Comparison of ENCODE assay signal across 8 mouse cellular contexts in genomic region chr2:49733656-49734008, GRCm38 (mm10). TPM values are rescaled to one million over a fixed set of nuclear protein-coding genes. Genes with fewer than 3 reads are reported as not detected.
DNase-seq lines count a peak whose midpoint lies in the region; ATAC-seq and TF ChIP-seq lines count a peak whose summit lies in the region.

No protein-coding gene starts in this region.

- H3K27me3 ChIP-seq in hindbrain, postnatal 0 days (ENCODE audit: insufficient read depth, low read length) = no peaks in the 10 kb centered on the region
- no peaks in the 10 kb centered on the region for H3K27me3 ChIP-seq in hindbrain, embryonic 12.5 days
- H3K27me3 ChIP-seq in G1E (ENCODE audit: insufficient read depth, low read length) = peaks cover 4% of the 10 kb centered on the region
- no peaks in the 10 kb centered on the region for H3K27me3 ChIP-seq in forebrain, embryonic 16.5 days (replicated peaks; ENCODE audit: control insufficient read depth, insufficient read depth, low read length)
- H3K27me3 ChIP-seq in liver, embryonic 16.5 days (ENCODE audit: control insufficient read depth, insufficient read depth, low read depth, low read length) = no peaks in the 10 kb centered on the region

- H3K4me3 ChIP-seq in hindbrain, postnatal 0 days (ENCODE audit: low read length) = no peak overlapping the region
- no peak overlapping the region for H3K4me3 ChIP-seq in hindbrain, embryonic 12.5 days
- peak overlapping the region; percentile 34; the same call in 1 of the 2 replicates for H3K4me3 ChIP-seq in G1E (ENCODE audit: low read depth, low read length)
- no peak overlapping the region for H3K4me3 ChIP-seq in forebrain, embryonic 16.5 days (replicated peaks; ENCODE audit: low read length)
- H3K4me3 ChIP-seq in liver, embryonic 16.5 days (ENCODE audit: low read depth, low read length) = 0 out of 2 replicates have a peak overlapping the region, but pooled peaks have one; percentile 2

- DNase-seq in hindbrain, postnatal 0 days (ENCODE audit: low spot score) = no peak
- DNase-seq in G1E (ENCODE audit: low spot score) = peak; percentile 30
- DNase-seq in testis, postnatal 10 days (ENCODE audit: low spot score) = no peak
- DNase-seq in cerebellum, postnatal 14 days = no peak

- TF ChIP-seq CTCF in hindbrain, postnatal 0 days (IDR thresholded peaks at IDR 0.05; ENCODE audit: low read depth) = 0 out of 2 replicates have a peak, but pooled peaks have one; percentile 12
- no peak for TF ChIP-seq CTCF in G1E (IDR thresholded peaks at IDR 0.05; ENCODE audit: low read depth, low read length)

- WGBS in hindbrain, postnatal 0 days = 55% methylated on average over 7 of the region's 7 CpGs
- WGBS in hindbrain, embryonic 12.5 days = 54% methylated on average over 7 of the region's 7 CpGs
- 61% methylated on average over 7 of the region's 7 CpGs for WGBS in forebrain, embryonic 16.5 days
- 45% methylated on average over 7 of the region's 7 CpGs for WGBS in liver, embryonic 16.5 days (ENCODE audit: insufficient replicate concordance)

- no peak overlapping the region for H3K4me2 ChIP-seq in hindbrain, postnatal 0 days (ENCODE audit: low read depth, low read length)
- no peak overlapping the region for H3K4me2 ChIP-seq in hindbrain, embryonic 12.5 days (replicated peaks)
- H3K4me2 ChIP-seq in forebrain, embryonic 16.5 days (ENCODE audit: low read length) = no peak overlapping the region
- peak overlapping the region; percentile 51 for H3K4me2 ChIP-seq in liver, embryonic 16.5 days (ENCODE audit: low read depth, low read length)

- H3K4me1 ChIP-seq in hindbrain, postnatal 0 days (ENCODE audit: insufficient read depth, low read length) = no peaks in the 10 kb centered on the region
- peaks cover 4% of the 10 kb centered on the region; the same call in 1 of the 2 replicates for H3K4me1 ChIP-seq in hindbrain, embryonic 12.5 days
- H3K4me1 ChIP-seq in G1E (ENCODE audit: insufficient read depth, low read depth, low read length) = peaks cover 53% of the 10 kb centered on the region
- no peaks in the 10 kb centered on the region for H3K4me1 ChIP-seq in forebrain, embryonic 16.5 days (replicated peaks; ENCODE audit: control insufficient read depth, insufficient read depth, low read length)
- peaks cover 9% of the 10 kb centered on the region for H3K4me1 ChIP-seq in liver, embryonic 16.5 days (ENCODE audit: control insufficient read depth, low read depth, low read length)

- ATAC-seq in hindbrain, postnatal 0 days = no peak
- ATAC-seq in hindbrain, embryonic 12.5 days (ENCODE audit: low FRiP score) = no peak
- peak; percentile 24 for ATAC-seq in G1E (ENCODE audit: extremely low read depth, insufficient number of reproducible peaks, low FRiP score, poor library complexity, severe bottlenecking)
- no peak for ATAC-seq in forebrain, embryonic 16.5 days
- no peak for ATAC-seq in liver, embryonic 16.5 days (ENCODE audit: low read depth)
- ATAC-seq in frontal cortex, adult (ENCODE audit: low TSS enrichment) = no peak

- no peak overlapping the region for H3K9ac ChIP-seq in hindbrain, postnatal 0 days (replicated peaks; ENCODE audit: low read length)
- no peak overlapping the region for H3K9ac ChIP-seq in hindbrain, embryonic 12.5 days
- no peak overlapping the region for H3K9ac ChIP-seq in forebrain, embryonic 16.5 days (replicated peaks; ENCODE audit: low read depth, low read length)
- H3K9ac ChIP-seq in liver, embryonic 16.5 days (ENCODE audit: low read depth, low read length) = 0 out of 2 replicates have a peak overlapping the region, but pooled peaks have one; percentile 9

- no peaks in the 10 kb centered on the region for H3K9me3 ChIP-seq in hindbrain, postnatal 0 days (ENCODE audit: low read length)
- no peaks in the 10 kb centered on the region for H3K9me3 ChIP-seq in hindbrain, embryonic 12.5 days (replicated peaks)
- H3K9me3 ChIP-seq in G1E (replicated peaks) = no peaks in the 10 kb centered on the region
- no peaks in the 10 kb centered on the region for H3K9me3 ChIP-seq in forebrain, embryonic 16.5 days (ENCODE audit: control insufficient read depth, low read length)
- no peaks in the 10 kb centered on the region for H3K9me3 ChIP-seq in liver, embryonic 16.5 days (replicated peaks; ENCODE audit: control insufficient read depth, low read length)

- H3K36me3 ChIP-seq in hindbrain, postnatal 0 days (ENCODE audit: insufficient read depth, low read length) = peaks cover 44% of the 10 kb centered on the region
- peaks cover 60% of the 10 kb centered on the region for H3K36me3 ChIP-seq in hindbrain, embryonic 12.5 days
- no peaks in the 10 kb centered on the region for H3K36me3 ChIP-seq in G1E (replicated peaks)
- H3K36me3 ChIP-seq in forebrain, embryonic 16.5 days (ENCODE audit: control insufficient read depth, insufficient read depth) = peaks cover 10% of the 10 kb centered on the region
- H3K36me3 ChIP-seq in liver, embryonic 16.5 days (ENCODE audit: control insufficient read depth, insufficient read depth) = no peaks in the 10 kb centered on the region

- no peak overlapping the region for H3K27ac ChIP-seq in hindbrain, postnatal 0 days
- H3K27ac ChIP-seq in hindbrain, embryonic 12.5 days = no peak overlapping the region
- H3K27ac ChIP-seq in forebrain, embryonic 16.5 days (ENCODE audit: low read length) = 0 out of 2 replicates have a peak overlapping the region, but pooled peaks have one; percentile 20
- no peak overlapping the region for H3K27ac ChIP-seq in liver, embryonic 16.5 days (ENCODE audit: low read length)

RNA-seq across cellular contexts. Expression of gene Lypd6b, which starts 53.9 kb away (rescaled TPM):
- 13.9 and 16.2 TPM in 2 replicates for total RNA-seq in hindbrain, postnatal 0 days (2014; rRNA removed)
- 17.4 and 21.8 TPM in 2 replicates for polyA plus RNA-seq in hindbrain, postnatal 0 days (2015; fragmentation: Nextera tagmentation; extraction: Ambion mirVana)
- polyA plus RNA-seq in hindbrain, embryonic 12.5 days (2016; fragmentation: Nextera tagmentation; extraction: Ambion mirVana) = 1.7 and 2.6 TPM in 2 replicates
- total RNA-seq in G1E (2014; fragmentation: Nextera tagmentation) = not detected in 2 replicates
- total RNA-seq in G1E (2017) = 0.16 TPM in 1 of 2 replicates, not detected in the other
- not detected in 2 replicates for polyA plus RNA-seq in G1E (2012)
- polyA plus RNA-seq in forebrain, embryonic 16.5 days (2015; fragmentation: Nextera tagmentation; extraction: Ambion mirVana) = 8.7 and 12.4 TPM in 2 replicates
- 0.04 TPM in 1 of 2 replicates, not detected in the other for polyA plus RNA-seq in liver, embryonic 16.5 days (2015; fragmentation: Nextera tagmentation; extraction: Ambion mirVana)

Comparison
In these comparisons a context has a peak if more than half of its experiments do, and no peak if none do; other contexts are left out.
1. H3K4me3 ChIP-seq: peak in G1E (single experiment) and liver, embryonic 16.5 days (single experiment); none in hindbrain, postnatal 0 days (single experiment), hindbrain, embryonic 12.5 days (single experiment) and forebrain, embryonic 16.5 days (single experiment).